Mouse (Mus musculus): Measurements from ENCODE around the gene Adra2b.

- TF ChIP-seq CTCF (IDR thresholded peaks at IDR 0.05; ENCODE audit: borderline replicate concordance, control insufficient read depth, extremely low read depth, insufficient read depth, low read length, poor library complexity) (no peak), POLR2A (IDR thresholded peaks at IDR 0.05; ENCODE audit: control insufficient read depth, extremely low read depth, insufficient read depth, low read length, poor library complexity) (no peak)
Observed at GRCm38 (mm10) chr2:127338833-127339232, 24.2 kb upstream of the Adra2b start.

All from thymus, adult 2 months (tissue).